Mouse (Mus musculus) urinary bladder, postnatal 10 days (tissue): ENCODE data around the gene Fibcd1.

Experiments used
- DNase-seq: peaks from one replicate; pipeline ENCODE4 v3.0.0; 2022; ENCODE audit warnings: low spot score

Gene Fibcd1

GRCm38 (mm10) chr2:31845896-31846691 lies at the start of gene Fibcd1:
Gene Fibcd1, minus strand, starts transcription at chr2:31846005.
- no peak for DNase-seq

GRCm38 (mm10) chr2:31894221-31894870 lies 48.5 kb upstream of the Fibcd1 start:
- DNase-seq = no peak

- no peak for DNase-seq
Measured at GRCm38 (mm10) chr2:31893110-31893669, 47.4 kb upstream of the Fibcd1 start.

- no peak for DNase-seq
Measured at GRCm38 (mm10) chr2:31891219-31891618, 45.4 kb upstream of the Fibcd1 start.

GRCm38 (mm10) chr2:31888871-31889270 lies 43.1 kb upstream of the Fibcd1 start:
- no peak for DNase-seq

- DNase-seq = no peak
Measured at GRCm38 (mm10) chr2:31887030-31887429, 41.2 kb upstream of the Fibcd1 start, which contains the start of gene Lamc3. Gene Lamc3, plus strand, starts transcription at chr2:31887291.

- no peak for DNase-seq
Measured at GRCm38 (mm10) chr2:31884806-31885205, 39.0 kb upstream of the Fibcd1 start.

- DNase-seq = no peak
Measured at GRCm38 (mm10) chr2:31883061-31883460, 37.3 kb upstream of the Fibcd1 start.

- no peak for DNase-seq
Measured at GRCm38 (mm10) chr2:31880868-31881267, 35.1 kb upstream of the Fibcd1 start.

- no peak for DNase-seq
Measured at GRCm38 (mm10) chr2:31878610-31879009, 32.8 kb upstream of the Fibcd1 start.

- no peak for DNase-seq
Measured at GRCm38 (mm10) chr2:31876446-31876845, 30.6 kb upstream of the Fibcd1 start.

GRCm38 (mm10) chr2:31874290-31874855 lies 28.6 kb upstream of the Fibcd1 start:
- no peak for DNase-seq

GRCm38 (mm10) chr2:31870683-31871082 lies 24.9 kb upstream of the Fibcd1 start:
- no peak for DNase-seq

- DNase-seq = no peak
Measured at GRCm38 (mm10) chr2:31869692-31870091, 23.9 kb upstream of the Fibcd1 start.

GRCm38 (mm10) chr2:31868538-31869164 lies 22.8 kb upstream of the Fibcd1 start:
- DNase-seq = no peak

- no peak for DNase-seq
Measured at GRCm38 (mm10) chr2:31867773-31868537, 22.1 kb upstream of the Fibcd1 start.

GRCm38 (mm10) chr2:31865794-31866193 lies 20.0 kb upstream of the Fibcd1 start:
- no peak for DNase-seq

- DNase-seq = no peak
Measured at GRCm38 (mm10) chr2:31865322-31865721, 19.5 kb upstream of the Fibcd1 start.

GRCm38 (mm10) chr2:31864891-31865290 lies 19.1 kb upstream of the Fibcd1 start:
- DNase-seq = no peak

- DNase-seq = no peak
Measured at GRCm38 (mm10) chr2:31863766-31864165, 18.0 kb upstream of the Fibcd1 start.

- DNase-seq = no peak
Measured at GRCm38 (mm10) chr2:31862919-31863318, 17.1 kb upstream of the Fibcd1 start.

GRCm38 (mm10) chr2:31858500-31858899 lies 12.7 kb upstream of the Fibcd1 start:
- no peak for DNase-seq
